Mouse (Mus musculus) splenic B cell, adult 2 months (primary cell): ENCODE measurements around the gene Dnah3.

Experiments used
- DNase-seq: peaks from one replicate; pipeline ENCODE4 v3.0.0-alpha.2; 2011; ENCODE audit warnings: low read depth, low spot score
- H3K27me3 ChIP-seq: 2 replicates; pipeline ENCODE4 v1.6.1; 2012; ENCODE audit warnings: mild to moderate bottlenecking, low read length, moderate library complexity, mixed read lengths; ENCODE audit not compliant: control insufficient read depth, poor library complexity, insufficient read depth, severe bottlenecking
- H3K36me3 ChIP-seq: 2 replicates; pipeline ENCODE4 v1.6.1; 2012; ENCODE audit warnings: mild to moderate bottlenecking, low read length, moderate library complexity, mixed read lengths; ENCODE audit not compliant: control insufficient read depth, poor library complexity, insufficient read depth, severe bottlenecking

Gene Dnah3

GRCm38 (mm10) chr7:120097845-120098244 lies 2.8 kb upstream of the Dnah3 start:
- Histone ChIP-seq H3K27me3 (no peaks in the 10 kb centered on the region), H3K36me3 (no peaks in the 10 kb centered on the region)
- no peak for DNase-seq

GRCm38 (mm10) chr7:120094216-120094615 lies 864 bp downstream of the Dnah3 start:
- no peaks in the 10 kb centered on the region for H3K27me3 ChIP-seq
- no peak for DNase-seq
- H3K36me3 ChIP-seq, result no peaks in the 10 kb centered on the region

- H3K27me3 ChIP-seq, result no peaks in the 10 kb centered on the region
- no peaks in the 10 kb centered on the region for H3K36me3 ChIP-seq
- DNase-seq, result no peak
Observed at GRCm38 (mm10) chr7:120093033-120093432, 2.0 kb downstream of the Dnah3 start.

GRCm38 (mm10) chr7:120080177-120080576 lies 14.9 kb downstream of the Dnah3 start:
- Histone ChIP-seq H3K27me3 (no peaks in the 10 kb centered on the region), H3K36me3 (no peaks in the 10 kb centered on the region)
- DNase-seq, result no peak

- no peak for DNase-seq
- no peaks in the 10 kb centered on the region for H3K36me3 ChIP-seq
- no peaks in the 10 kb centered on the region for H3K27me3 ChIP-seq
Observed at GRCm38 (mm10) chr7:120069164-120069563, 25.9 kb downstream of the Dnah3 start.

- H3K36me3 ChIP-seq, result no peaks in the 10 kb centered on the region
- no peak for DNase-seq
Observed at GRCm38 (mm10) chr7:120068114-120068513, 27.0 kb downstream of the Dnah3 start.

GRCm38 (mm10) chr7:120064045-120064444 lies 31.0 kb downstream of the Dnah3 start:
- DNase-seq, result no peak
- H3K36me3 ChIP-seq, result no peaks in the 10 kb centered on the region
- H3K27me3 ChIP-seq, result no peaks in the 10 kb centered on the region

More at GRCm38 (mm10) chr7:120068114-120068513, 27.0 kb downstream of the Dnah3 start:
- H3K27me3 ChIP-seq, result no peaks in the 10 kb centered on the region

GRCm38 (mm10) chr7:120055479-120055878 lies 39.6 kb downstream of the Dnah3 start:
- Histone ChIP-seq H3K27me3 (no peaks in the 10 kb centered on the region), H3K36me3 (no peaks in the 10 kb centered on the region)
- DNase-seq, result no peak

- H3K27me3 ChIP-seq, result no peaks in the 10 kb centered on the region
- no peaks in the 10 kb centered on the region for H3K36me3 ChIP-seq
- DNase-seq, result no peak
Observed at GRCm38 (mm10) chr7:120054016-120054415, 41.1 kb downstream of the Dnah3 start.

GRCm38 (mm10) chr7:120050447-120050846 lies 44.6 kb downstream of the Dnah3 start:
- H3K27me3 ChIP-seq, result no peaks in the 10 kb centered on the region
- no peak for DNase-seq

GRCm38 (mm10) chr7:120043990-120044389 lies 51.1 kb downstream of the Dnah3 start:
- no peak for DNase-seq
- H3K36me3 ChIP-seq, result no peaks in the 10 kb centered on the region

More at GRCm38 (mm10) chr7:120050447-120050846, 44.6 kb downstream of the Dnah3 start:
- no peaks in the 10 kb centered on the region for H3K36me3 ChIP-seq

GRCm38 (mm10) chr7:120036422-120036821 lies 58.7 kb downstream of the Dnah3 start:
- H3K36me3 ChIP-seq, result no peaks in the 10 kb centered on the region
- no peaks in the 10 kb centered on the region for H3K27me3 ChIP-seq
- DNase-seq, result no peak

More at GRCm38 (mm10) chr7:120043990-120044389, 51.1 kb downstream of the Dnah3 start:
- no peaks in the 10 kb centered on the region for H3K27me3 ChIP-seq

GRCm38 (mm10) chr7:120034996-120035395 lies 60.1 kb downstream of the Dnah3 start:
- no peaks in the 10 kb centered on the region for H3K27me3 ChIP-seq
- DNase-seq, result no peak
- no peaks in the 10 kb centered on the region for H3K36me3 ChIP-seq

- DNase-seq, result no peak
- H3K36me3 ChIP-seq, result no peaks in the 10 kb centered on the region
- no peaks in the 10 kb centered on the region for H3K27me3 ChIP-seq
Observed at GRCm38 (mm10) chr7:120034566-120034965, 60.5 kb downstream of the Dnah3 start.

- no peak for DNase-seq
Observed at GRCm38 (mm10) chr7:120028669-120029068, 66.4 kb downstream of the Dnah3 start.

GRCm38 (mm10) chr7:119997066-119997465 lies 98.0 kb downstream of the Dnah3 start:
- no peak for DNase-seq
- Histone ChIP-seq H3K36me3 (no peaks in the 10 kb centered on the region), H3K27me3 (no peaks in the 10 kb centered on the region)

More at GRCm38 (mm10) chr7:120028669-120029068, 66.4 kb downstream of the Dnah3 start:
- Histone ChIP-seq H3K27me3 (no peaks in the 10 kb centered on the region), H3K36me3 (no peaks in the 10 kb centered on the region)
